Mouse (Mus musculus): ENCODE results near the gene 1810055G02Rik. TPM values are rescaled to one million over a fixed set of nuclear protein-coding genes. Genes with fewer than 3 reads are reported as not detected.

The 1810055G02Rik gene
- 10 to 100 TPM; 24.4 to 28.9 TPM for total RNA-seq (2023)

DNA sequence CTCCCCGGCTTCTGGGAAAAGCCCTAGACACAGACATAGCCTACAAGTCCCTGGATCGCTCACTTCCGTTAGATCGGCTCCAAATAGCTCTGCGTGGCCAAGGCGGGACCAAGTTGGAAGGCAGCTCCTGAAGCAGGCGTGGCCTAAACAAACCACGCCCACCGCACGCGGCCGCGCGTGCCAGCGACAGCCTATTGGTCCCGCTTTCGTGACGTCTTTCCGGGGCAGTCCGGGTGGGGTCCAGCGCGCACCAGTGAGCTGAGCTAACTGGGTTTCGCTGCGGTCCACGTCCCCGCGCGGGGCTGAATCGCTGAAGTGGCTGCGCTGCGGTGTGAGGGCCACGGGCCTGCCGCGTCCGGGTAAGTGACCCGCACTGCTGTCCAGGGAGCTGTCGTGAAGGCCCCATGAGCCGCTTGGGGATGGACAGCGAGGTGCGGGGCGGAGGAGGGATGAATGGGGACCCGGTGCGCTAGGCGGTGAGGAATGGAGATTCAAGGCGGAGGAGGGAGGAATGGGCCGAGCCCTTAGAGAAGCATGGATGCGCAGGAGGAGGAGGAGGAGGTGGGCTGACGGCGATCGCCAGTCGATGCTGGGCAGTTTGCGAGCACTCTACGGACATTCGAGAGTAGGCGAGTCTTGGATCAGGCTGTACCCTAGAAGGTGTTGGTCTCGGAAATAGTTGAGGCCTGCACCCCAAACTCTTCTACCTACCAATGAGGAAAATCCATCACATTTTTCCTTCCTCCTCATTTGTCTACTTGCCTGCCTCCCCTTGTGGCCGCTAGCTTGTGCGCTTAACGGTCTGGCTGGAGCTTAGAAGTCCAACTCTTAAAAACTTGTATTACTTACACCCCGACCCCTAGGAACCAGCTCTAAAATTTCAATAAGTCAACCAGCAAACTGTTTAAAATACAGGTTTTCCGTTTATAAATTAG, at the start of gene 1810055G02Rik:
TSS of gene 1810055G02Rik (plus strand) at position 216 of the 935 bp plus-strand sequence.

DNA sequence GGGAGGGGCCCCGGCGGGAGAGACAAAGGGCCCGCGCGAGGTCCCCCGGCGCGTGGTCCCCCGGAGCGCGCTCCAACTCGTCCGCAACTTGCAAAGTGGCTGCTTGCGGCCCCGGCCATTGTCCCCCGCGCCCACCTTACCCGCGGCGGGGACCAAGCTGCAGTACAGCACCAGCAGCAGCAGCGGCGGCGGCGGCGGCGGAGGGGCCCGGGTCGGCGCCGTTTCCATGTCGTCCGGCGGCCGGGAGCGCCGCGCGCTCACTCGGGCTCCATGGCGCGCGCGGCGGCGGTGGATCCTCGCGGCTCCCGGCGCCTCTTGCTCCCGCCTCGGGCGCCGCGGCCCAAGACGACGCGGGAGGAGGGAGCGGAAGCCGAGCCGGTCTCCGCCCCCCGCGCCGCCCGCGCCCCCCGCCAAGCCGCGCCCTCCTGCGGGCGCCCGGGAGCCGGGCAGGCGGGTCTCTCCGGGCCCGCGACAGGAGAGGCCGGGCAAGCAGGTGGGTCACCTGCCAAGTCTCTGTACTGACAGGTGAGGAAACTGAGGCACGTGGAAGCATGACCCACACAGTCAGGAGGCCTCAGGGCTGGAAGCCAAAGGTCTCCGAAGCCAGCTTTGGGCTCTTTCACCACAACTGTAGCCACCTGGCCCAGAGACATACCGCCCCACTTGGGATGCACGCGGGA, 21.7 kb upstream of the 1810055G02Rik start, which contains the start of gene Lrp5:
TSS of gene Lrp5 (minus strand) at position 350 of the 680 bp plus-strand sequence.

DNA sequence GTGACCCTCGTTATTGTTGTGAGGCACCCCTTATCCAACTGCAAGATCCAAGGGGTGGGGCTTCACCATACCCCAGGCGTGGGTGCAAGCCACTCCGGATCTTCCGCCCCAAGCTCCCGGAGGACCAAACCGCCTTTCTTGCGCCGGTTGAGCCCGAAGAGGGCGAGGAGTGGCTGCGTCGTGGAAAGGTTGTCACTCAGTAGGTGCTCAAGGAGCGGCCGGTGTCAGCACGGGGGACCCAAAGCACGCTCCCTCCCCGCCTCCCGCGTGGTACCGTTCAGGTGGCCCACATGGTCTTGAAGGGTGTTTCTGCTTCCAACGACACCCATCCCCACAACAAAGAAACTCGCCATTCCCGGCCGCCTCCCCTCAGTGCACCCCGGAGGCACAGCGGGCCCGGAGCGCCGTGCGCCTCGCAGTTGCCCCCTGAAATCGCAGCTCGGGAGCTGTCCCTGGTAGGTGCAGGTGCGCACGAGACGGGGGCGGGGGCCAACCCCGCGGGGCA, 59.2 kb downstream of the 1810055G02Rik start, which contains the start of gene Kmt5b:
TSS of gene Kmt5b (plus strand) at position 146 of the 505 bp plus-strand sequence.

Other genes with a start within 250 kb of the 1810055G02Rik start
- 100 to 1,000 TPM; 105 to 115 TPM for gene Ppp6r3, start 132.5 kb upstream of the 1810055G02Rik start, total RNA-seq (2023)
- gene Lrp5, start 21.7 kb upstream of the 1810055G02Rik start, total RNA-seq (2023): 10 to 100 TPM; 20.5 to 23.1 TPM
- gene Kmt5b, start 59.1 kb downstream of the 1810055G02Rik start, total RNA-seq (2023): 10 to 100 TPM; 53.8 to 54.0 TPM
- 10 to 100 TPM; 42.2 TPM for gene Chka, start 143.5 kb downstream of the 1810055G02Rik start, total RNA-seq (2023)
- 100 to 1,000 TPM; 223 to 229 TPM for gene Tcirg1, start 198.8 kb downstream of the 1810055G02Rik start, total RNA-seq (2023)
- gene Ndufs8, start 204.5 kb downstream of the 1810055G02Rik start, total RNA-seq (2023): 10 to 100 TPM; 60.8 to 68.6 TPM
- 100 to 1,000 TPM; 142 to 144 TPM for gene Aldh3b1, start 221.5 kb downstream of the 1810055G02Rik start, total RNA-seq (2023)
- gene Unc93b1, start 226.9 kb downstream of the 1810055G02Rik start, total RNA-seq (2023): 100 to 1,000 TPM; 277 to 278 TPM

All from neutrophil, adult 83 days (primary cell).